Mouse (Mus musculus) skeletal muscle tissue, adult 2 months (tissue): Measurements from ENCODE around the gene Manbal.
"Not testable (repeated sequence)": the region's sequence is repeated elsewhere in the genome, so short reads cannot be mapped to it uniquely, and the experiment has no call there.

Experiments
- DNase-seq: peaks from one replicate; pipeline ENCODE4 v3.0.0-alpha.2; 2012; ENCODE audit warnings: low read depth, low spot score

The Manbal gene

DNA sequence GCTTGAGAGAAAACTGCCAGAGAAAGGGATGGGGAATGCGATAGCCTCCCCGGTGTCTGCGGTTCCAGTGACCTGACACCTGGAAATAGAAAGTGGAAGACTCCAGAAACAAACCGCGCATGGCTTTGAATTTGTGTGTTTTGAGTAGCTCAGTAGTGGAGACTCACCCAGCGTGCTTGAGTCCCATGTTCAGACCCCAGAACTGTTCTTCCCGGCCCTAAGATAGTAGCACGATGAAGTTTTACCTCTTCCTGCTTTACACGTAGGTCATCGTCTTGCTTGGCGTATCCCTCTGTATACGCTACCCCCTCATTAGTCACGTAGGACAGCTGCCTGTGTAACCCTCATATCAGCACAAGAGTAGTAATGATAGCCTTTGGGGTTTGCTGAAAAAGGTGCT, 597 bp downstream of the Manbal start:
- DNase-seq, result no peak

DNA sequence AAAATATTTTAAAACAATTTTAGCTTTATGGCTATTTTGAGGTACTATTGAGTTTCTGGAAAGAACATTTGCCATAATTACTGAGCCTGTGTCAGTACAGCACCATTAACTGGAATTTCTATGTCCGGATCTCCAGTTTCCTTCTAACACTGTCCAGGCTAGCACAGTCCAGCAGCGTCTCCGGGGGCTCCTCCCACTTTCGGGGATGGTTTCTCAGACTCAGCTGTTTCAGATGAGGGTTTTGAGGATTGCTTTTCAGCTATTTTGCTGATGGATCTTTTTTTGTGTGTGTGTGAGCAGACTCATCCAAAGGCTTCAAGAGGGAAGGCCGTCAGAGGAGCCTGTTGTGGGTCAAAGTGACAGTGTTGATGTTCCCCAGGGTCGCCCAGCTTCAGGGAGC, 4.3 kb downstream of the Manbal start:
- DNase-seq, result no peak

DNA sequence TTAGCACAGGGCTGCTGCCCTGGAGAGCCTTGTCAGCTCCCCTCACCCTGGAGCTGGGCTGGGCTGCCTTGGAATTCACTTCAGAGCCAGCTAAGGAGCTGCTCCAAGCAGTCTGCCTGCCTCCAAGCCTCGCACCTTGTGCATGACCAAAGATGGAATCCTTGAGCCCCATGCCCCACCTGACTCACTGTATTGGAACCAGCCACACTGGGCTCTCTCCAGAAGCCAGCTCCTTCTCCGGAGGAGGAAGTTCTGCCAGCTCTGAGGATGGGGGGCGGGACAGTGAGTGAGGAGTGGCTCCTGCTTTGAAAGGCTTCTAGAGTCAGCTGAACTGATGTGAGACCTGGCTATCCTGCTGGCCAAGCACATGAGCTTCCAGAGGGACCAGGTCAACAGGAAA, 6.3 kb downstream of the Manbal start:
- DNase-seq, result peak; percentile 39

DNA sequence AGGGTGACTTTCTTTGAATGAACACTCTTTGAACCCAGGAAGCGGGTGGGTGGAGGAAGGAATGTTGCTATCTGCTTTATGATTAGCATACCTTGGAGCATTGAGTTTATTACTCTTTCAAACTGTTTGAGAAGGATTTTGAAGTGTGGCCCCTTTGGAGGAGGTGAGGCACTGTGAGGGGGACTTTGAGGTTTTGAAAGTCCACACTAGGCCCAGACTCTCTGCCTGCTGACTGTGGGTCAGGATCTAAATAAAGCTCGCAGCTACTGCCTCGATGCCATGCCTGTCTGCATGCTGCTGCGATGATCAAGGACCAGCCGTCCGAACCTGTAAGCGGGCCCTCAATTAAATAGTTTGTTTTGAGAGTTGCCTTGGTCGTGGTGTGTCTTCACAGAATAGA, 7.7 kb downstream of the Manbal start:
- no peak for DNase-seq

DNA sequence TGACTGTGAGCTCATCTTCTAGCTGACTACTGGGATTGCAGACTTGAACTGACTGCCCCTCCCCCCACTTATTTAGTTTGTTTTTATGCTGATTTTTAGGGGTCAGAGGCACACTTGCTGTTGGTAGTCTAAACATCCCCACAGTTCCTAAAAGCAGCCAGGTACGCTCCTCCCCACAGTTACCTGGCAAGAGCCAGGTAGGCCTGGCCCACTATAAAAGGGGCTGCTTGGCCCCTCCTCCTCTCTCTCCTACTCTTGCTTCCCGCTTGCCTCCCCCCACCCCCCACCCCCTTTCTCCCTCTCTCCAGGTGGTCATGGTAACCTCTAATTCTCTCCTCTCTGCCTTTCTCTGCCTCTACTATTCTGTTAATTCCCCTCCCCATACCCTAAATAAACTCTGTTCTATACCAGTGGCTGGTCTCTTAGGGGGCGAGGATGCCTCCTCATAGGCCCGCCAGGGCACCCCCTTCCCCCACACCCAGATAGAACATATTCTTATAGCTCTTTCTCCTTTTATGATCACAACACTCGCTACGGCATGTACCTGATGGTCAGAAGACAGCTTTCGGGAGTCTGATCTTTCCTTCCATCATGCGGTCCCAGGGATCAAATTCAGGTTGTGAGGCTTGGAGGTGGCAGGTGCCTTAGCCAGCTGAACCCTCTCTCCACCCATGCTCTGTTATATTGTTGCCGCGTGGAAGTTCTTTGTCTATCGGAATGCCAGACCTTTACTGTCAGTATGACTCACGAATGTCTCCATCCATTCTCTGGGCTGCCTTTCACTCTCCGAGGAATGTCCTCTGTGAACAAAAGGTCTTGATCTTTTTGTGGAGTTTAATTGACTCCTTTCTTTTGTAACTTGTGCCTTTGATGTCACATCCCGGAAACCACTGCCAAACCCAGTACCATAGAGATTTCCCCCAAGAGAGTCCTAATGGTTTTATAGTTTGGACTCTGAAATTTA, 8.7 kb downstream of the Manbal start:
- no peak for DNase-seq

DNA sequence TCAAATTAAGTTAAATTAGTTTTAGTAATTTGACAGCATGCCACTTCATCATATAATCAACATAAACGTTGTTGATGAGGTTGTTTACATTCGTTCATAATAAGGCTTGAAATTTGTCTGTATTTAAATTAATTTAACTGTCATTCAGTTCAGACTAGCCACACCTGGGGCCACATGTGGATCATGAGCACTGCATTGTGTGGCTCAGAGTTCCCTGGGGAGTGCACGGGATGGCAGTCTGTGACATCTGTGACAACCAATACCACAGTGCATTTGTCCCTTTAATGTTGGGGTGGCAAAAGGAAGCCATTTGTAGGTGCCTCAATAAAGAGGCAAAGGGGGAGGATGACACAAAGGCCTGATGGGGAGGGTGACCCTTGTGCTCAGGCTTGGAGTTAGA, 9.6 kb downstream of the Manbal start:
- no peak for DNase-seq

DNA sequence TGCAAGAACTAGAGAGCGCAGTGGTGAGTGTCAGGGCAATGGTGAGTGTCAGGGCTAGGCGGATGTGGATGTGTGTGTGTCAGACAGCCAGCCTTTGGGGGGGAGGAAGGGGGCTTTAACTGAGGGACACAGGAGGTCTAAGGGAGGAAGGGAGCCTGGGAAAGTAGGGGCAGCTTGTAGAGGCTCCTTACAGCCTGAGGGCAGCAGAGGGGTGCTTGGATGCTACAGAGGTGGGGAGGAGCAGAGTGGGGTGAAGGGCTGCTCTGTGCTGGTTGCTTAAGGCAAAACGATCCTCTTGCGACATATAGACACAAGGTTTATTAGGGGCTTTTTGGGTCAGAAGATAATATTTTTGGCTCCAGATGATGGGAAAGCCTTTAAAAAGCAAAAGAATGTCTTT, 17.4 kb downstream of the Manbal start:
- no peak for DNase-seq

DNA sequence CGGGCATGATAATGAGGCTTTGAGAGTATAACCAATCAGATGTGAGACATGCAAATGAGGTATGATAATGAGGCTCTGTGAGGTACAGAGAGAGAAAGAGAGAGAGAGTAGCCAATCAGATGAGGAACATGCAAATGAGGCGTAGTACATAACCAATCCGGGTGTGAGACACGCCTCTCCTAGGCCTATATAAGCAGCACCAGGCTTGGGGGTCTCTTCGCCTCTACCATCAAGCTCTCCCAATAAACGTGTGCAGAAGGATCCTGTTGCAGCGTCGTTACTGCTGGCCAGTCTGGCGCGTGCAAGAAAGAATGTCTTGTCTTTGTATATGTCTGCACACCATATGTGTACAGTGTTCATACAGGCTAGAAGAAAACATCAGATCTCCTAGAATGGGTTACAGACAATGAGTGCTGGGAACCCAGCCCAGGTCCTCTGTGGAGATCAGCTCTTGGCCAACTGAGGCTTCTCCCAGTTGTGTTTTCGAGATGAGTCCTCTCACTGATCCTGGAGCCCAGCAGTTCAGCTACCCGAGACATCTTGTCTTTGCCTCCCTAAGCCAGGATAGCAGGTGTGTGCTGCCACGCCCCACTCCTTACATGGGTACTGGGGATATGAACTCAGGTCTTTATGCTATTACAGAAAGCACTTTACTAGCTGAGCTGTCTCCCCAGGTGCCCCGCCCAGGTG, 21.7 kb downstream of the Manbal start:
- not testable (repeated sequence) for DNase-seq

DNA sequence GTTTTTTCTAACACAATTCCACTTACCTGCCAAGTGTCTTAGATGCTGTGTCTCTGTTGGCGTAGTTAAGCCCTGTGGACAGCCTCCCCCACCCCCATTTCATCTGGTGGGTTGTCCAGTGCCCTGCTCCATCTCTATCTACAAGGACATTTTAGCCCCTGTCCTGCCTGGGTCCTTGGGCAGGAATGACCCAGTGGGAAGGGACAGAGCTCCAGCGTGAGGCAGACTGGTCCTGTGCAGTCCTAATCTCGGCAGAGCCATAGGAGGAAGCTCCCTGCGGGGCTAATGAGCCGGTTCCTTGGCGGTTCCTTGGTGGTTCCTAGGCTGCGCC, 22.2 kb downstream of the Manbal start:
- DNase-seq, result no peak

GRCm38 (mm10) chr2:157392331-157392730, 24.9 kb downstream of the Manbal start:
- no peak for DNase-seq

DNA sequence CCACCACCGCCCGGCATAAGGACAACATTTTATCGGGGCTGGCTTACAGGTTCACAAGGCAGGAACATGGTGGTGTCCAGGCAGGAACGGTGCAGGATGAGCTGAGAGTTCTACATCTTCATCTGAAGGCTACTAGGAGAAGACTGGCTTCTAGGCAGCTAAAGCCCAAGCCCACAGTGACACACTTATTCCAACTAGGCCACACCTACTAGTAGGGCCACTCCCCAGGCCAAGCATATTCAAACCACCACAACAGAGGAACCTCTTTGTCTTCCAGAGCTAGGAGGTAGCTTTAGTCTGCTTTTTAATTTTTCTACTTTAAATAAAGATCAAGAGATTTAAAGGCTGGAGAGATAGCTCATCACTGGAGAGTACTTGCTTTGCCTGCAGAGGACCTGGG, 26.2 kb downstream of the Manbal start:
- DNase-seq, result no peak

DNA sequence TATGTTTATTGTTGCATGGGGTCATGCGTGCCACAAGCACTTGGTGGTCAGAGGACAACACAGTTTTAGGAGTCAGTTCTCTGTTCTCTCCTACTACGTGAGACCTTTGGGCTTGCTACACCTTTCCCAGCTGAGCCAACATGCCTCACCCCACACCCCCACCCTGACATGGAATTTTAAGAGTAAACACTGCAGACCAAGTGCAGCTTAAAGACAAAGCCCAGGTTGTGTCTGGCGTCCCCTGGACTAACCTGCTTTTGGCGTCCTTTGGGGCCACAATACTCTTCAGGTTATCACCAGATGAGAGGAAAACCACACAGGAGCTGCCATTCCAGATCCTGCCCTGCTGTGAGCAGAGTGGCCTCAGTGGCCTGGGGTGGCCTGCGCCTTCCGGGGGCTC, 27.5 kb downstream of the Manbal start:
- no peak for DNase-seq

DNA sequence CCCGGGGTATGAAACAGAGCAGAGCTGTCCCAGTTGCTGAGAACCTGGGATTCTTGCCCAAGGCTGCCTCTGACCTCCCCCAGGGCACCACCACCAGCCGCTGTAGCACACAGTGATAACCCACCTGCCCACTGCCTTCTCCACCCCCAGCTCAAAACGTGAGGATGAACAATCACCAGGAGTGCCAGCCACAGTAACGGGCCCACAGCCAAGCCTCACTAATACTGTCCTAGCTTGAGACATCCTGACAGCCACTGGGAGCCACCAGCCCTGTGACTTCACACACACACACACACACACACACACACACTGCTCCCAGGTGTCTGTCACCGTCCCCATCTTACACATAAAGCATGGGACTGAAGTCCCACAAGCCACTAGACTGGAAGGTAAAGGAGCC, 28.0 kb downstream of the Manbal start:
- no peak for DNase-seq

GRCm38 (mm10) chr2:157395960-157396359, 28.6 kb downstream of the Manbal start:
- DNase-seq, result no peak

- DNase-seq, result no peak
These were observed 30.0 kb downstream of the Manbal start for GRCm38 (mm10) chr2:157397376-157397775.

GRCm38 (mm10) chr2:157398539-157398938, 31.1 kb downstream of the Manbal start:
- DNase-seq, result no peak

DNA sequence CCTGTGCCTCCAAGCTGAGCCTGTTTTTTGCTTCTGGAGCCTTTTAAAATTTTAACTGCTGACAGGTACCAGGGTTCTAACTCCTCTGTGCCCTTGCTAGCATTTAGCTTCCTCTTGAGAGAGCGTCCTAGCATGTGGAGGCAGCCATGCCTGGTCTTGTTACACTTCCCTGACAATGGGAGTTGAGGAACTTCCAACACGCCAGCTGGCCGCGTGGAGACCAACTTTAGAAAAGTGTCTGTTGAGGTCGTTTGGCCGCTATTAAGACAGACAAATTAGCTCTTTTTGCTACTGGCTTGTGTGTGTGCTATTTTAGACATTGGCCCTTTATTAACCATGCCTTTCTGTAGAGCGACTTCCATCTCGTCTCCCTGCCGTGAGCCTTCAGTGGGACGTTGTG, 32.4 kb downstream of the Manbal start:
- DNase-seq, result no peak

DNA sequence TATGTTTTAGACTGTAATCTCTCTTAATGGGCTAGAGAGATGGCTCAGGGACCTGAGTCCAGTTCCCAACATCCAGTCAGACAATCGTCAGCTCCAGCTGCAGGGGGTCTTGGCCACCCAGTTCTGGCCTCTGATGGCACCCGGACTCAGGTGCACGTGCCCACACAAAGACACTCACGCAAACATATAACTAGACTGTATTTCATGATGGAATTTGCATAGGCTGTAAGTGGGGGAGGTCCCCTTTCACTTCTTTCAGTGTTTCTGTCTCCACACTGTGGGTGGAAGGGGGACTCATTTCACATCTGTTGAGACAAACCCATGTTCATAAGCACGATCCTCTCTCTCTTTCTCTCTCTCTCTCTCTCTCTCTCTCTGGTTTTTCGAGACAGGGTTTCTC, 33.1 kb downstream of the Manbal start:
- no peak for DNase-seq

DNA sequence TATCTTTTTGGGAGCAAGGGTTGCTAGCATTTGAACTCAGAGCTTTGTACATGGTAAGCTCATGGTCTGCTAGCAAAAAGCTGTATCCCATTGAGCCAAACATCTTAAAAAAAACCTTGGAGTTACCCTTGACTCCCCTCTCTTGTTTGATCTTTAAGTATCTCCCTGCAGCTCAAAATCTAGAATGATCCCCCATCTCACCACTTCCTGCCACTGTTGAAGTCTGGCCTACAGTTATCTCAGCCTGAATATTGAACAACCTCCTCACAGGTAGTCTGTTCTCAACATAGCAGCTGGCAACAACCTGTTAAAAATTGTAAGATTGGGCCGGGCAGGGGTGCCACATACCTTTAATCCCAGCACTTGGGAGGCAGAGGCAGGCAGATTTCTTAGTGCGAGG, 33.9 kb downstream of the Manbal start:
- no peak for DNase-seq

GRCm38 (mm10) chr2:157407596-157407995, 40.2 kb downstream of the Manbal start:
- peak; percentile 75 for DNase-seq

- no peak for DNase-seq
These were observed 42.6 kb downstream of the Manbal start for GRCm38 (mm10) chr2:157409793-157410533.

DNA sequence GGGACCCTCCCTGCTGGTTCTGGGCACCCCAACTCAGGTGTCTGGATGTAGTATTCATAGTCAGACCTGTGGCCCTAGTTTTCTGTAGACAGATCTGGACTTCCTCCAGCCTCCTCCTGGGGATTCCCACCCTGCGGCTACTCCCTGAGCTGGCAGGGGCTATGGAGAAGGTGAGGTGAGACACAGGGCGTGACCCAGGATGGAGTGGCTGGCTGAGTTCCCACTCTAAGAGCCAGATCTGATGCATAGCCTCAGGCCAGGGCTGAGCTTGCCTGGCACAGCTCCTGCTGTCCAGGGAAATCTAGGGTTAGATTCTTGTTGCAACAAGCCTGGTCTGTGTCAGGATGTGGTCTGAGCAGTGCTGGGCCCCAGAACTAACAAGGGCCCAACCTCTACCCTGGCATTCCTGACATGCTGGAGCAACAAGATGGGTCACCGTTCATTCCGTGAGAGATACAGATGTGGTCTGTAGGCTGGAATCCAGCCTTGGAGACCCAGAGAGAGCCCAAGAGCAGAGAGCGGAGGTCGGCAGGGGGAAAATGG, 43.8 kb downstream of the Manbal start:
- DNase-seq, result no peak
